ENCODE assay signal across 16 mouse cellular contexts in the genomic region with DNA sequence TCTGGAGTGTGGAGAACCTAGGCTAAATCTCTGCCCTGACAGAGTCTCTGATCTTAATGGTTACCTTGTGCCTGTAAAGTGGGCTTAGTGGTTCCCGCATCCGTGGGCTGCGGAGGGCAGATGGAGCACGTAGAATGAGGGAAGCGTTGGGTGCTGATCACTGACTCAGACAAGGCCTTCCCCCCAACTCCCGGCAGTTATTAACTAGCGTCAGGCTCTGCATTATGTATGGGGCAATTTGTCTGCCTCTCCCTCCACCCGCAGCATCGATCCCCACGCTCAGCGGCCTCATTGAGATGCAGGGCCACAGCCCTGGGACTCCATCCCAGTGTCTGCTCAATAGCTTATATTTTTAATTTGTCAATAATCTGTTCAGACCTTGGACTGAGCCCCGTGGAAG.
DNase-seq lines count a peak whose midpoint lies in the region; ATAC-seq and TF ChIP-seq lines count a peak whose summit lies in the region.
"Had no signal": no experiment of that assay in that cellular context is flagged by ENCODE, and none has a peak within 500 bp of the region (broad histone marks: within the 10 kb centered on the region; RNA-seq: fewer than 3 reads in every experiment).

No protein-coding gene starts in this region.

- no peak overlapping the region; the same call in 1 of the 2 replicates for H3K4me3 ChIP-seq in hindbrain, embryonic 10.5 days
- no peak overlapping the region for H3K4me3 ChIP-seq in hindbrain, postnatal 0 days (ENCODE audit: low read length)
- H3K4me3 ChIP-seq in embryonic facial prominence, embryonic 10.5 days: no peak overlapping the region
- H3K4me3 ChIP-seq in forebrain, embryonic 15.5 days: no peak overlapping the region
- no peak overlapping the region for H3K4me3 ChIP-seq in midbrain, embryonic 12.5 days
- H3K4me3 ChIP-seq: heart, embryonic 10.5 days; liver, embryonic 15.5 days had no signal

- WGBS in hindbrain, embryonic 10.5 days: 56% methylated on average over 12 of the region's 12 CpGs
- WGBS in hindbrain, postnatal 0 days: 25% methylated on average over 12 of the region's 12 CpGs
- WGBS in embryonic facial prominence, embryonic 10.5 days: 74% methylated on average over 12 of the region's 12 CpGs
- 21% methylated on average over 12 of the region's 12 CpGs for WGBS in forebrain, embryonic 15.5 days
- 44% methylated on average over 12 of the region's 12 CpGs for WGBS in midbrain, embryonic 12.5 days

- no peak for ATAC-seq in hindbrain, postnatal 0 days
- ATAC-seq in forebrain, embryonic 15.5 days (replicated peaks): no peak
- ATAC-seq in midbrain, embryonic 12.5 days (ENCODE audit: low FRiP score, low read depth): no peak
- ATAC-seq in frontal cortex, adult (ENCODE audit: low TSS enrichment): no peak

- 0 out of 2 replicates have a peak, but pooled peaks cover 7% of the 10 kb centered on the region for H3K27me3 ChIP-seq in hindbrain, embryonic 10.5 days (ENCODE audit: insufficient read depth, poor library complexity, severe bottlenecking)
- 0 out of 2 replicates have a peak, but pooled peaks cover 4% of the 10 kb centered on the region for H3K27me3 ChIP-seq in hindbrain, postnatal 0 days (ENCODE audit: insufficient read depth, low read length)
- 0 out of 2 replicates have a peak, but pooled peaks cover 5% of the 10 kb centered on the region for H3K27me3 ChIP-seq in embryonic facial prominence, embryonic 10.5 days (replicated peaks; ENCODE audit: low read depth, poor library complexity, severe bottlenecking)
- H3K27me3 ChIP-seq in forebrain, embryonic 15.5 days: no peaks in the 10 kb centered on the region
- peaks cover 26% of the 10 kb centered on the region for H3K27me3 ChIP-seq in midbrain, embryonic 12.5 days
- H3K27me3 ChIP-seq: liver, embryonic 15.5 days had no signal

- no peak overlapping the region for H3K4me2 ChIP-seq in hindbrain, postnatal 0 days (ENCODE audit: low read depth, low read length)
- H3K4me2 ChIP-seq in forebrain, embryonic 15.5 days (replicated peaks): no peak overlapping the region
- 0 out of 2 replicates have a peak overlapping the region, but pooled peaks have one; percentile 9 for H3K4me2 ChIP-seq in midbrain, embryonic 12.5 days (replicated peaks)
- H3K4me2 ChIP-seq: liver, embryonic 15.5 days had no signal

- H3K27ac ChIP-seq in hindbrain, embryonic 10.5 days: peak overlapping the region; percentile 83
- no peak overlapping the region for H3K27ac ChIP-seq in hindbrain, postnatal 0 days
- H3K27ac ChIP-seq in embryonic facial prominence, embryonic 10.5 days (replicated peaks): peak overlapping the region; percentile 41; the same call in 1 of the 2 replicates
- peak overlapping the region; percentile 63 for H3K27ac ChIP-seq in forebrain, embryonic 15.5 days (replicated peaks)
- peak overlapping the region; percentile 74 for H3K27ac ChIP-seq in midbrain, embryonic 12.5 days (replicated peaks)
- H3K27ac ChIP-seq: heart, embryonic 10.5 days; kidney, postnatal 0 days; liver, embryonic 15.5 days had no signal

- H3K9ac ChIP-seq in hindbrain, postnatal 0 days (replicated peaks; ENCODE audit: low read length): no peak overlapping the region
- no peak overlapping the region for H3K9ac ChIP-seq in forebrain, embryonic 15.5 days (replicated peaks)
- no peak overlapping the region for H3K9ac ChIP-seq in midbrain, embryonic 12.5 days (replicated peaks)
- H3K9ac ChIP-seq: liver, embryonic 15.5 days had no signal

- no peak for TF ChIP-seq CTCF in hindbrain, postnatal 0 days (IDR thresholded peaks at IDR 0.05; ENCODE audit: low read depth)

- peaks cover 73% of the 10 kb centered on the region for H3K4me1 ChIP-seq in hindbrain, embryonic 10.5 days (replicated peaks)
- peaks cover 12% of the 10 kb centered on the region for H3K4me1 ChIP-seq in hindbrain, postnatal 0 days (ENCODE audit: insufficient read depth, low read length)
- peaks cover 42% of the 10 kb centered on the region for H3K4me1 ChIP-seq in embryonic facial prominence, embryonic 10.5 days
- H3K4me1 ChIP-seq in forebrain, embryonic 15.5 days: peaks cover 36% of the 10 kb centered on the region
- H3K4me1 ChIP-seq in midbrain, embryonic 12.5 days: peaks cover 49% of the 10 kb centered on the region
- H3K4me1 ChIP-seq: liver, embryonic 15.5 days had no signal

- DNase-seq in hindbrain, embryonic 10.5 days (ENCODE audit: low spot score): peak; percentile 35
- DNase-seq in hindbrain, postnatal 0 days (ENCODE audit: low spot score): no peak
- no peak for DNase-seq in embryonic facial prominence, embryonic 10.5 days (ENCODE audit: low spot score)
- no peak for DNase-seq in lung, postnatal 36 days
- DNase-seq in gastrocnemius, postnatal 25 days: no peak
- DNase-seq: adrenal gland, postnatal 25 days; cerebellum, adult 18-20 months; kidney, adult 18-20 months; layer of hippocampus, postnatal 36 days; right cerebral cortex, postnatal 4 days had no signal

- H3K9me3 ChIP-seq in hindbrain, embryonic 10.5 days: no peaks in the 10 kb centered on the region
- H3K9me3 ChIP-seq in hindbrain, postnatal 0 days (ENCODE audit: low read length): no peaks in the 10 kb centered on the region
- H3K9me3 ChIP-seq in embryonic facial prominence, embryonic 10.5 days: no peaks in the 10 kb centered on the region
- H3K9me3 ChIP-seq in forebrain, embryonic 15.5 days: no peaks in the 10 kb centered on the region
- no peaks in the 10 kb centered on the region for H3K9me3 ChIP-seq in midbrain, embryonic 12.5 days
- H3K9me3 ChIP-seq: heart, embryonic 10.5 days; liver, embryonic 15.5 days had no signal

- H3K36me3 ChIP-seq in hindbrain, embryonic 10.5 days: no peaks in the 10 kb centered on the region
- no peaks in the 10 kb centered on the region for H3K36me3 ChIP-seq in hindbrain, postnatal 0 days (ENCODE audit: insufficient read depth, low read length)
- H3K36me3 ChIP-seq in embryonic facial prominence, embryonic 10.5 days (replicated peaks): no peaks in the 10 kb centered on the region
- no peaks in the 10 kb centered on the region for H3K36me3 ChIP-seq in forebrain, embryonic 15.5 days
- H3K36me3 ChIP-seq in midbrain, embryonic 12.5 days: no peaks in the 10 kb centered on the region
- H3K36me3 ChIP-seq: heart, embryonic 10.5 days; liver, embryonic 15.5 days had no signal
